14 mouse cellular contexts compared by ENCODE assay signal in genomic region chr2:53975707-53976106, GRCm38 (mm10).
"Had no signal": no experiment of that assay in that cellular context is flagged by ENCODE, and none has a peak within 500 bp of the region (broad histone marks: within the 10 kb centered on the region; RNA-seq: fewer than 3 reads in every experiment).

No protein-coding gene starts in this region.

- H3K4me3 ChIP-seq: left cerebral cortex, adult 2 months; limb, embryonic 10.5 days; liver, embryonic 15.5 days; neural tube, embryonic 13.5 days had no signal

- DNase-seq: kidney, adult 8-10 months; kidney, postnatal 25 days; lung, adult 2 months; lung, postnatal 36 days; retina, postnatal 1 day; right cerebral cortex, postnatal 14 days; thymus, postnatal 4 days had no signal

- H3K4me1 ChIP-seq: limb, embryonic 10.5 days; liver, embryonic 15.5 days; neural tube, embryonic 13.5 days had no signal

- H3K27me3 ChIP-seq: liver, embryonic 15.5 days; neural tube, embryonic 13.5 days had no signal

- H3K36me3 ChIP-seq: limb, embryonic 10.5 days; liver, embryonic 15.5 days; neural tube, embryonic 13.5 days had no signal

- H3K9ac ChIP-seq: liver, embryonic 15.5 days; neural tube, embryonic 13.5 days had no signal

- ATAC-seq: lung, postnatal 0 days had no signal

- H3K4me2 ChIP-seq: liver, embryonic 11.5 days; liver, embryonic 15.5 days; neural tube, embryonic 13.5 days had no signal

- H3K27ac ChIP-seq: left cerebral cortex, adult 2 months; limb, embryonic 10.5 days; liver, embryonic 15.5 days; neural tube, embryonic 13.5 days; stomach, postnatal 0 days had no signal

- H3K9me3 ChIP-seq: limb, embryonic 10.5 days; liver, embryonic 15.5 days; neural tube, embryonic 13.5 days had no signal
